Mouse (Mus musculus): ENCODE data around the gene Gsdma2. TPM values are rescaled to one million over a fixed set of nuclear protein-coding genes. Genes with fewer than 3 reads are reported as not detected.
"Not testable (repeated sequence)": the region's sequence is repeated elsewhere in the genome, so short reads cannot be mapped to it uniquely, and the experiment has no call there.

The Gsdma2 gene
- polyA plus RNA-seq, 1 experiment = not detected

- Histone ChIP-seq H3K36me3 (ENCODE audit: control insufficient read depth, insufficient read depth) (no peaks in the 10 kb centered on the region), H3K27me3 (ENCODE audit: control insufficient read depth, insufficient read depth, insufficient read length) (peaks cover 60% of the 10 kb centered on the region), H3K4me3 (no peak overlapping the region), H3K79me2 (ENCODE audit: control insufficient read depth, insufficient read depth) (no peaks in the 10 kb centered on the region), H3K4me2 (ENCODE audit: low read depth) (no peak overlapping the region), H3ac (ENCODE audit: control insufficient read depth, insufficient read length) (no peak overlapping the region)
- TF ChIP-seq MAX (IDR thresholded peaks at IDR 0.05; ENCODE audit: low read depth) = no peak
- no peak for TF ChIP-seq TCF12 (IDR thresholded peaks at IDR 0.05; ENCODE audit: insufficient read depth, poor library complexity, severe bottlenecking)
Measured at GRCm38 (mm10) chr11:98599291-98599690, 47.3 kb upstream of the Gsdma2 start.

GRCm38 (mm10) chr11:98602090-98602690 is 44.4 kb upstream of the Gsdma2 start:
- Histone ChIP-seq H3K4me2 (ENCODE audit: low read depth) (no peak overlapping the region), H3K36me3 (ENCODE audit: control insufficient read depth, insufficient read depth) (no peaks in the 10 kb centered on the region), H3K79me2 (ENCODE audit: control insufficient read depth, insufficient read depth) (no peaks in the 10 kb centered on the region), H3K4me3 (no peak overlapping the region), H3K27me3 (ENCODE audit: control insufficient read depth, insufficient read depth, insufficient read length) (peaks cover 76% of the 10 kb centered on the region), H3ac (ENCODE audit: control insufficient read depth, insufficient read length) (no peak overlapping the region)
- TF ChIP-seq MYOG (IDR thresholded peaks at IDR 0.05; ENCODE audit: control insufficient read depth in 1 of 3, insufficient read depth in 1 of 3, insufficient read length in 2 of 3, low read depth in 2 of 3) (no peak), E2F4 (IDR thresholded peaks at IDR 0.05; ENCODE audit: insufficient read depth) (no peak), POLR2AphosphoS2 (IDR thresholded peaks at IDR 0.05; ENCODE audit: insufficient read length, low read depth) (no peak), TCF12 (IDR thresholded peaks at IDR 0.05; ENCODE audit: insufficient read depth, poor library complexity, severe bottlenecking) (no peak), POLR2A (IDR thresholded peaks at IDR 0.05; ENCODE audit: insufficient read length, low read depth) (no peak), TCF3 (IDR thresholded peaks at IDR 0.05; ENCODE audit: insufficient read length, low read depth) (no peak), MYOD1 (IDR thresholded peaks at IDR 0.05; ENCODE audit: control insufficient read depth in 1 of 3, insufficient read length in 2 of 3, low read depth in 2 of 3) (no peak), USF1 (IDR thresholded peaks at IDR 0.05; ENCODE audit: low read depth) (no peak), SRF (IDR thresholded peaks at IDR 0.05; ENCODE audit: control insufficient read depth, insufficient read length, low read depth) (no peak), REST (IDR thresholded peaks at IDR 0.05; ENCODE audit: insufficient read depth, insufficient read length) (no peak), MAX (IDR thresholded peaks at IDR 0.05; ENCODE audit: low read depth) (no peak)

DNA sequence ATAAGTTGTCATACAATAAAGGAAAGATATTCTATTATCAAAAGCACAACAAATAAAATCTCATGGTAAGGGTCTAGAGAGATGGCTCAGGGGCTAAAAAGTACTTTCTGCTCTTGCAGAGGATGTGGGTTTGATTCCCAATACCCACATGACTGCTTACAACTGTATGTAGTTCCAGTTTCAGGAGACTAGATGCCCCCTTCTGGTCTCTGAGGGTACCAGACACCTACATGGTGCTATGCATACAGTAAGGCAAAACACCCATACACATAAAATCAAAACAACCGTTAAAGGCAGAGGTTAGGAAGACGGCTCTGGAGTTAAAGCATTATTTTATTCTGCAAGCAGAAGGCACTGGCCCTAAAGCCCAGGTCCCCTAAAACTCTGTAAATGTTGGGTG is 42.6 kb upstream of the Gsdma2 start:
- no peak overlapping the region for H3ac ChIP-seq (ENCODE audit: control insufficient read depth, insufficient read length)
- no peaks in the 10 kb centered on the region for H3K79me2 ChIP-seq (ENCODE audit: control insufficient read depth, insufficient read depth)
- H3K27me3 ChIP-seq (ENCODE audit: control insufficient read depth, insufficient read depth, insufficient read length) = peaks cover 70% of the 10 kb centered on the region
- H3K4me3 ChIP-seq = no peak overlapping the region
- TF ChIP-seq TCF3 (IDR thresholded peaks at IDR 0.05; ENCODE audit: insufficient read length, low read depth) (no peak), E2F4 (IDR thresholded peaks at IDR 0.05; ENCODE audit: insufficient read depth) (no peak), MAX (IDR thresholded peaks at IDR 0.05; ENCODE audit: low read depth) (no peak), MYOG (IDR thresholded peaks at IDR 0.05; ENCODE audit: control insufficient read depth in 1 of 3, insufficient read depth in 1 of 3, insufficient read length in 2 of 3, low read depth in 2 of 3) (no peak), USF1 (IDR thresholded peaks at IDR 0.05; ENCODE audit: low read depth) (no peak), REST (IDR thresholded peaks at IDR 0.05; ENCODE audit: insufficient read depth, insufficient read length) (no peak)
- H3K4me2 ChIP-seq (ENCODE audit: low read depth) = no peak overlapping the region
- no peaks in the 10 kb centered on the region for H3K36me3 ChIP-seq (ENCODE audit: control insufficient read depth, insufficient read depth)

- H3K4me2 ChIP-seq (ENCODE audit: low read depth); H3K4me3 ChIP-seq; H3ac ChIP-seq (ENCODE audit: control insufficient read depth, insufficient read length); H3K36me3 ChIP-seq (ENCODE audit: control insufficient read depth, insufficient read depth); H3K79me2 ChIP-seq (ENCODE audit: control insufficient read depth, insufficient read depth): not testable (repeated sequence)
- peaks cover 67% of the 10 kb centered on the region for H3K27me3 ChIP-seq (ENCODE audit: control insufficient read depth, insufficient read depth, insufficient read length)
Measured at GRCm38 (mm10) chr11:98604911-98605310, 41.6 kb upstream of the Gsdma2 start.

DNA sequence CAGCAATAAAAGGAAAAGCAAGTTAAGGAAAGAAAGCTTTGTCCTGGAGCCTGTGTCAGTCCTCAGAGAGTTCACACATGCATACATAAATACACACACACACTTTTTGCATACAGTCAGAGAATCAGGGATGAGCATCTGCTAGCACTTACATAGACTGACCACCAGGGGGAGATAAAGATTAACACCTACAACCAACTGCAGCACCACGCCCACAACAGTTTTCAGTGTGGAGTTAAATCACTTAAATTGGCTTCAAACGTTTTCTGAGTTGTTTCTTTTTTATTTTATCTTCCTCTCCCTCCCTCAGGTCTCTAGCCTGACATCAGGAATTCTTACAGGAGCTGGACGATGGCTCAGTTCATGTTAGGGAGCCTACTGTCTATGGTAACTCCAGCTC is 39.8 kb upstream of the Gsdma2 start:
- no peaks in the 10 kb centered on the region for H3K79me2 ChIP-seq (ENCODE audit: control insufficient read depth, insufficient read depth)
- TF ChIP-seq POLR2A (IDR thresholded peaks at IDR 0.05; ENCODE audit: insufficient read length, low read depth) (no peak), TCF3 (IDR thresholded peaks at IDR 0.05; ENCODE audit: insufficient read length, low read depth) (no peak), TCF12 (IDR thresholded peaks at IDR 0.05; ENCODE audit: insufficient read depth, poor library complexity, severe bottlenecking) (no peak), MYOG (IDR thresholded peaks at IDR 0.05; ENCODE audit: control insufficient read depth in 1 of 3, insufficient read depth in 1 of 3, insufficient read length in 2 of 3, low read depth in 2 of 3) (no peak), REST (IDR thresholded peaks at IDR 0.05; ENCODE audit: insufficient read depth, insufficient read length) (no peak), USF1 (IDR thresholded peaks at IDR 0.05; ENCODE audit: low read depth) (no peak), POLR2AphosphoS2 (IDR thresholded peaks at IDR 0.05; ENCODE audit: insufficient read length, low read depth) (no peak), E2F4 (IDR thresholded peaks at IDR 0.05; ENCODE audit: insufficient read depth) (no peak), SRF (IDR thresholded peaks at IDR 0.05; ENCODE audit: control insufficient read depth, insufficient read length, low read depth) (no peak), CEBPB (IDR thresholded peaks at IDR 0.05; ENCODE audit: insufficient read depth, poor library complexity, severe bottlenecking) (no peak), MAX (IDR thresholded peaks at IDR 0.05; ENCODE audit: low read depth) (no peak), MYOD1 (IDR thresholded peaks at IDR 0.05; ENCODE audit: control insufficient read depth in 1 of 3, insufficient read length in 2 of 3, low read depth in 2 of 3) (no peak)

More for the DNA sequence above, 39.8 kb upstream of the Gsdma2 start:
- Histone ChIP-seq H3K27me3 (ENCODE audit: control insufficient read depth, insufficient read depth, insufficient read length) (peaks cover 56% of the 10 kb centered on the region), H3K36me3 (ENCODE audit: control insufficient read depth, insufficient read depth) (no peaks in the 10 kb centered on the region), H3ac (ENCODE audit: control insufficient read depth, insufficient read length) (no peak overlapping the region), H3K4me3 (no peak overlapping the region), H3K4me2 (ENCODE audit: low read depth) (no peak overlapping the region)

All from myocyte (in vitro differentiated cells).